Mouse (Mus musculus) G1E-ER4 (cell line): ENCODE data around the gene Sirt6. TPM values are rescaled to one million over a fixed set of nuclear protein-coding genes. Genes with fewer than 3 reads are reported as not detected.

Source experiments
- GATA1 ChIP-seq: IDR thresholded peaks from one replicate; pipeline ENCODE4 v1.8.0; 2012; ENCODE audit warnings: low read length, inconsistent platforms
- polyA plus RNA-seq: library from polyadenylated mRNA; stranded (reverse); fragments of >175 nt; gene quantifications from 2 replicates; pipeline ENCODE4 v1.2.3, GENCODE M21; 2012

Sirt6 gene
- polyA plus RNA-seq, 1 experiment, result 118 TPM

GRCm38 (mm10) chr10:81602741-81603151, 24.9 kb downstream of the Sirt6 start:
- TF ChIP-seq GATA1, result no peak

GRCm38 (mm10) chr10:81601396-81601905, 26.1 kb downstream of the Sirt6 start:
- no peak for TF ChIP-seq GATA1

GRCm38 (mm10) chr10:81600738-81601203, 26.8 kb downstream of the Sirt6 start, which contains the start of gene Tle6:
Gene Tle6, minus strand, starts transcription at chr10:81601073.
- TF ChIP-seq GATA1, result no peak

GRCm38 (mm10) chr10:81600096-81600495, 27.5 kb downstream of the Sirt6 start:
- no peak for TF ChIP-seq GATA1

GRCm38 (mm10) chr10:81599630-81600029, 28.0 kb downstream of the Sirt6 start:
- no peak for TF ChIP-seq GATA1

- TF ChIP-seq GATA1, result no peak
These were observed 28.7 kb downstream of the Sirt6 start for GRCm38 (mm10) chr10:81598871-81599270.

GRCm38 (mm10) chr10:81598342-81598741, 29.3 kb downstream of the Sirt6 start:
- no peak for TF ChIP-seq GATA1

- no peak for TF ChIP-seq GATA1
These were observed 30.3 kb downstream of the Sirt6 start for GRCm38 (mm10) chr10:81597137-81597950.

GRCm38 (mm10) chr10:81596611-81597010, 31.0 kb downstream of the Sirt6 start:
- TF ChIP-seq GATA1, result no peak

- TF ChIP-seq GATA1, result no peak
These were observed 32.0 kb downstream of the Sirt6 start for GRCm38 (mm10) chr10:81595599-81595998.

- TF ChIP-seq GATA1, result no peak
These were observed 33.7 kb downstream of the Sirt6 start for GRCm38 (mm10) chr10:81593935-81594334.

GRCm38 (mm10) chr10:81593223-81593622, 34.4 kb downstream of the Sirt6 start:
- TF ChIP-seq GATA1, result no peak

- TF ChIP-seq GATA1, result no peak
These were observed 35.0 kb downstream of the Sirt6 start for GRCm38 (mm10) chr10:81592631-81593030.

- no peak for TF ChIP-seq GATA1
These were observed 35.8 kb downstream of the Sirt6 start for GRCm38 (mm10) chr10:81591846-81592245.

- TF ChIP-seq GATA1, result no peak
These were observed 38.9 kb downstream of the Sirt6 start for GRCm38 (mm10) chr10:81588739-81589138.

GRCm38 (mm10) chr10:81583347-81583746, 44.2 kb downstream of the Sirt6 start:
- TF ChIP-seq GATA1, result no peak

- no peak for TF ChIP-seq GATA1
These were observed 47.0 kb downstream of the Sirt6 start for GRCm38 (mm10) chr10:81580441-81581070.

- no peak for TF ChIP-seq GATA1
These were observed 47.6 kb downstream of the Sirt6 start for GRCm38 (mm10) chr10:81579967-81580366.
